Mouse (Mus musculus) testis, postnatal 10 days (tissue): Measurements from ENCODE around the gene Grcc10.
A peak's percentile ranks its signal among the peaks of the same experiment; 100 is the strongest.

Experiments used
- DNase-seq: peaks from one replicate; pipeline ENCODE4 v3.0.0; 2021; ENCODE audit warnings: low spot score

The Grcc10 gene

DNA sequence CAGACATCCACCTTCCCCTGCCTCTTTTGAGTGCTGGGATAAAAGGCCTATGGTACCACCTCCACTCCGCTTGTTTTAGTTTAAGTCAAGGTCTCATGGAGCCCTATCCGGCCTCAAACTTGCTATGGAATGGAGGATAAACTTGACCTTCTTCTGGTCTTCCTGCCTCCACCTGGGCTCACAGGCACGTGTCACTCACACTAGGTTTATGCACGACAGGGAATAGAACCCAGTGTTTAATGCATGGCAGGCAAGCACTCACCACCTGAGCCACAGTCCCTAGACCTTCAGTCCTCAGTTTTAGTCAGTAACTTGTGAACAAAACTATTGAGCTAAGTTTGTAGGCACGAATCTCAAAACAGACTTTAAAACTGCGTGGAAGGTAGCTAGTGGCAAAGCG, 10.1 kb downstream of the Grcc10 start:
- DNase-seq, result no peak

GRCm38 (mm10) chr6:124729850-124730705, 11.1 kb downstream of the Grcc10 start:
- no peak for DNase-seq

- no peak for DNase-seq
Observed at GRCm38 (mm10) chr6:124728621-124729020, 12.6 kb downstream of the Grcc10 start.

DNA sequence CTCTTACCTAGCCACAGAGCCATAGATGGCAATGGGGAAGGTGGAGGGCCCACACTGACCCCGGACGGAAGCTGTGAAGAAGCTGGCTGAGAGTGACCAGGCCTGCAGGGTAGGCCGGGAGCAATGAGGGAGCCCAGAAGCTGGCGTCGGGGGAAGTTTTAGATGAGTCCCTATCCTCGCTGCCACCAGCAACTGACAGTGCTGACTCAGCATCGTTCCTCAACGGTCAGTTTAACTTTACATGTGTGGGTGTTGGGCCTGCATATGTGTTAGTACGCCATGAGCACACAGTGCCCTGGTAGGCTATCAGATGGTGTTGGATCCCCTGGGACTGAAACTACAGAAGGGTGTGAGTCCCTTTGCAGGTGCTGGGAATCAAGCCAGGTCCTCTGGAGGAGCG, 16.7 kb downstream of the Grcc10 start:
- DNase-seq, result no peak

DNA sequence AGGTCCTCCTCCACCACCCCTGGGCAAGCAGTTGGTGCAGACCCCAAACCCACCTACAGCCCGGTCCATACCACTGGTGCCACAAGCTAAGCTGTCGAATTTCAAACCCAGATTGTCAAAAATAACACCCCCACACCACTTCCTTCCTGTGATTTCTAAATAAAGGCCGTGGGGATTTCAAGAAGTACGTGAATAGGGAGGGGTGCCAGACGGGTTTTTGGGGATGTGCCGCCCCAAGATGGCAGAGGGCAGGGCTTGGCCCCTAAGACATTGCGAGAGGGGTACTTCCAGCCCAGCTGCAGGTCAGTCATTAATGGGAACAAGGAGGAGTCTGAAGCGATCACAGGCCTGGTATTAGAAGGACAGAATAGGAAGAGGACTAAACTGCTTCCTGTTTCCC, 17.6 kb downstream of the Grcc10 start:
- DNase-seq, result no peak

- DNase-seq, result no peak
Observed at GRCm38 (mm10) chr6:124722876-124723473, 18.2 kb downstream of the Grcc10 start.

GRCm38 (mm10) chr6:124720904-124721303, 20.3 kb downstream of the Grcc10 start:
- DNase-seq, result no peak

DNA sequence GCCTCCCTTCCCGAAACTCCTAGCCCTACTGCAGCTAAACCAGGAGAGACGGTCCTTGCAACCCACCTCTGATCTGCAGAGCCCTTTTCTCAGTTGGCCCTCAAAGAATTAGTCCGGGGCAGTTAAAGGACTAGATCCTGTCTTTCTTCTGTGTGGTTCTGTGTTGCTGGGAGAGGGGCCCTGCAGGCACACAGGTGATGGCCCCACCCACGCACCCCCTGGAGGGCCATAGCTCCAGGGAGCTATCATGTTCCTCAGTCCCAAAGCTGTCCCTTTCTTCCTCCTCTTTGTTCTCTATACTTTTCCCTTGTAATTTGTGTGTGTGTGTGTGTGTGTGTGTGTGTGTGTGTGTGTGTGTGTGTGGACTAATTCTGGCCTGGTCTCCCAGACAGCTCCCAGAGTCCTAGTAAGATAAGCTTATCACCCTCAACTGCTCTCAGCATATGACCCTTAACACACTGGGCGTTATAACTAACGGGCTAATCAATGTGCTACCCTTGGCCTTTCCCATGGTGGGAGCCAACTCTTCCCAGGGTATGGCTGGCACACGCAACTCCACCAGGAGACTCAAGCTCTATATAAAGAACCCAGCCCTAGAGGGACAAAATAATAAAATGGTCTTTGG, 21.7 kb downstream of the Grcc10 start:
- no peak for DNase-seq

- no peak for DNase-seq
Observed at GRCm38 (mm10) chr6:124718703-124719102, 22.5 kb downstream of the Grcc10 start.

DNA sequence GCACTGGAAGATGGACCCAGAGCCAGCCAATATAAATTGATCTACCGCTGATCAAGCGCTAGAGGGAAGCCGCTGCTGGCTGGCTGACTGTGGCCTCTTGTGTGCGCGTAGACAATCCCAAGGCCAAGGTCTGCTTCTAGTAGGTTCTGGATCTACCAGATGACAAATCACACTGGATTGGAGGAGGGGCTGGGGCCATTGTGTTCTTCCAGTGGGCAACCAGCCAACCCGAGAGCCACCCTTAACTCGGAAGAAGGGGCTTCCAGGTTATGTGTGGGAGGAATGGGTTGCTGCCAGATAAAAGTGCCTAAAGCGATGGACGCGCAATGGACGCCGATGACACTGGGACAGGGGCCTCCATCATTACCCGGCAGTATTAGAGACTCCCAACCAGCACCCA, 23.2 kb downstream of the Grcc10 start:
- DNase-seq, result peak; percentile 70

- DNase-seq, result peak; percentile 68
Observed at GRCm38 (mm10) chr6:124716864-124717490, 24.2 kb downstream of the Grcc10 start.

DNA sequence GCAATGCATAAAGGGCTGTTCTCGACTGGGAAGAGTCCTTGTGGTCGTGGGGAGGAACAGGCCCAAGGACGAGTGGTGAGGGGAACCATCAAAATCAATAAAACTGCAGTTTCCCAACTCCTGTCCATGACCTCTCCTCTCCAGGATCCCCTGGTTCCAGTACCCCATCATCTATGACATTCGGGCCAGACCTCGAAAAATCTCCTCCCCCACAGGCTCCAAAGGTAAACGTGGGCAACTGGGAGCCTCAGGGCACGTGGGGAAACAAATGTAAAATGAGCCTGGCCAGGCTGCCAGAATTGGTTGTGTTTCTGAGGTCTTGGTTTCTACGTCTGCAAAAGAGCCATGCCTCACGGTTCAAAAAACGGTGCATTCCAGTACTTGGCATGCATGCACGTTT, 28.3 kb downstream of the Grcc10 start:
- DNase-seq, result no peak

- DNase-seq, result peak; percentile 98
Observed at GRCm38 (mm10) chr6:124711824-124712782, 29.1 kb downstream of the Grcc10 start, which contains the start of the genes Emg1 and Phb2. Gene Emg1 (minus strand): TSS chr6:124712178. Gene Phb2 (plus strand): TSS chr6:124712336.

GRCm38 (mm10) chr6:124708289-124708889, 32.8 kb downstream of the Grcc10 start:
- DNase-seq, result no peak

DNA sequence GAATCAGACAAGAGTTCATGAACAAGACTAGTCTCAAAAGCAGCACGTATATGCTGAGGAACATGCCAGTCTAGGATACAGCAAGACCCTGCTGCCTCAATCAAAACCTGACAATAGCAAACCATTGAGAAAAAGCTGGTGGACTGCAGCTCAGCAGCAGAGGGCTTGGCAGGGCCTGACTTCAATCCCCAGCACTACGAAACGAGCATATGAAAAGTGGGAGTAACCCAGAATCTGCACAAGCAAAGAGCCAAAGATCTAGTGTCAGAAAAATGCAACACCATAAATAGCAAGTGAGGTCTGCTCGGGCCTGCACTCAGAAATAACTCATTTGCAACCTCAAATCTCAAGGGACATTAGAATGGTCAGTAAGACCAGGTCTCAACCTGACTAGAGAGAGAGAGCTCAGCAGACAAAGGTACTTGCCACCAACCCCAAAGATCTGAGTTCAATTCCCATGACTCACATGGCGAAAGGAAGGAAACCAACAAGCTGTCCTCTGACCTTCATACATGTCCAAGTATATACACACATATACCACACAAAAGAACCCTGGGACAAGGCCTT, 35.0 kb downstream of the Grcc10 start:
- DNase-seq, result no peak

DNA sequence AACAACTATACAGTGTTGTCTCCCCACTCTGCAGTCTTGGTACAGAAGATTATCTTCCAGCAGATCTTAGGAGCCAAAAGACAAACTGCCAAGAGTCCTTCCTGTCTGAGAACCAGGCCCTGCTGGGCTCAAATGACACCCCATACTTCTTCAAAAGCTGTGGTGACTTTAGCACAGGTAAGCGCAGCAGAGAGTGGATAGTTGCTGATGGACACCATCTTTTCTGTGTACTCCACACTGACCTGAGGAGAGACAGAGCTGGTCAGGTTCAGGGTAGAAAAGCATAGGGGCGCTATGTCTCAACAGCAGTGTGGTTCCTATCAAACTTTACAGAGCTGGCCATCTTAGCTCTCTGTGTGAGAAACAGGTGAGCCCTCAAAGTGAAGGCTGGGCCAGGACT, 36.8 kb downstream of the Grcc10 start:
- DNase-seq, result no peak

DNA sequence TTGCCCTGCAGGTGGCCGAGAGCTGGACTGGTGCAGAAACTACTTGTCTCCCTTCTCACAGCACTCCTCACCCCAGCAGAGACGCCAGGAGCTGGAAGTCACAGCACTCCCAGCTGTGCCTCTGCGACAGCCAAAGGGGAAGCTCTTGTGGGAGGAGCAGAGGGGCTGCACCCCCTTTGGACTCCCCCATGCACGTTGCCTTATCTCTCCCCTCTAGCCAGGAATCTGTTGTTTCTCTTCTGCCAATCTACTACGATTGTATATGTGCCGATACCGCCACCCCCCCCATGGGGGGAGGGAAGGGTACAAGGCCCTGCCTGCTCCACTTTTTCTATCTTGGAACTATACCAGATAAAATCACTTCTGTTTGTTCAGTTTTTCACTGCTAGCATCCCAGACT, 37.4 kb downstream of the Grcc10 start:
- no peak for DNase-seq

DNA sequence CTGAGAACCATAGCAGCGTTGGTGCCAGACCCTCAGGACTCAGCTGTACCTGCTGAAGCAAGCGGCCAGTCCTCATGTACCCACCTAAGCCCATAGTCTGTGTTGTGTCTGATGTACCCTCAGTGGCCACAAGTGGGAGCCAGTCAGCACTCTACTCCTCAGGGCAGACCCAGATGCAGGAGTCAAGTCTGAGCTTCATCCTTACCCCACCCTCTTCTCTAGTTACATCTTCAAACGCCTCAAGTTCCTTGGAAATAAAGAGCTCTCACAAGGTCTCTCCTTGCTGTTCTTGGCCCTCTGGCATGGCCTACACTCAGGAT, 38.4 kb downstream of the Grcc10 start:
- peak; percentile 83 for DNase-seq

- no peak for DNase-seq
Observed at GRCm38 (mm10) chr6:124702102-124702783, 38.9 kb downstream of the Grcc10 start.

- no peak for DNase-seq
Observed at GRCm38 (mm10) chr6:124701338-124701737, 39.8 kb downstream of the Grcc10 start.
